In genomic region chr19:6140374-6140677, GRCm38 (mm10) we compare ENCODE assay signal across 8 mouse cellular contexts. TPM values are rescaled to one million over a fixed set of nuclear protein-coding genes. Genes with fewer than 3 reads are reported as not detected.
A peak's percentile ranks its signal among the peaks of the same experiment; 100 is the strongest.
DNase-seq lines count a peak whose midpoint lies in the region; ATAC-seq and TF ChIP-seq lines count a peak whose summit lies in the region.

No protein-coding gene starts in this region.

- no peak for ATAC-seq in lung, embryonic 15.5 days (ENCODE audit: borderline replicate concordance, extremely low read depth, low FRiP score, low TSS enrichment)
- peak; percentile 38 for ATAC-seq in erythroblast, adult 5-6 weeks (replicated peaks; ENCODE audit: low FRiP score, poor library complexity, severe bottlenecking)
- ATAC-seq in limb, embryonic 12.5 days (ENCODE audit: insufficient number of reproducible peaks, insufficient read depth, low FRiP score, low TSS enrichment, low read depth) = no peak; the same call in 1 of the 2 replicates

- peak overlapping the region; percentile 95 for H3K27ac ChIP-seq in lung, embryonic 15.5 days
- H3K27ac ChIP-seq in limb, embryonic 12.5 days = peak overlapping the region; percentile 98
- H3K27ac ChIP-seq in small intestine, adult 2 months (ENCODE audit: insufficient read depth, low read depth, low read length) = peak overlapping the region; percentile 93

- peak overlapping the region; percentile 82 for H3K4me2 ChIP-seq in lung, embryonic 15.5 days
- peak overlapping the region; percentile 83 for H3K4me2 ChIP-seq in limb, embryonic 12.5 days

- no peak for TF ChIP-seq POLR2A in small intestine, adult 2 months (IDR thresholded peaks at IDR 0.05; ENCODE audit: low read depth, low read length)

- 6% methylated on average over 16 of the region's 16 CpGs for WGBS in lung, embryonic 15.5 days
- WGBS in limb, embryonic 12.5 days = 9% methylated on average over 16 of the region's 16 CpGs
- under 1% methylated on average over 16 of the region's 16 CpGs for WGBS in small intestine, adult 2 months

- no peaks in the 10 kb centered on the region for H3K27me3 ChIP-seq in lung, embryonic 15.5 days
- H3K27me3 ChIP-seq in limb, embryonic 12.5 days = no peaks in the 10 kb centered on the region
- H3K27me3 ChIP-seq in small intestine, adult 2 months (ENCODE audit: control insufficient read depth, insufficient read depth, low read length) = no peaks in the 10 kb centered on the region

- DNase-seq in lung, postnatal 25 days (ENCODE audit: low spot score) = no peak
- no peak for DNase-seq in left cerebral cortex, postnatal 14 days (ENCODE audit: low spot score in 2 of 2)
- no peak for DNase-seq in kidney, adult 11 months
- no peak for DNase-seq in layer of hippocampus, adult 8-10 months (ENCODE audit: low spot score in 2 of 2)

- peaks cover 20% of the 10 kb centered on the region for H3K36me3 ChIP-seq in lung, embryonic 15.5 days
- peaks cover 24% of the 10 kb centered on the region for H3K36me3 ChIP-seq in limb, embryonic 12.5 days
- peaks cover 3% of the 10 kb centered on the region; the same call in 1 of the 2 replicates for H3K36me3 ChIP-seq in small intestine, adult 2 months (ENCODE audit: control insufficient read depth, insufficient read depth, low read length)

- no peaks in the 10 kb centered on the region for H3K9me3 ChIP-seq in lung, embryonic 15.5 days
- no peaks in the 10 kb centered on the region for H3K9me3 ChIP-seq in limb, embryonic 12.5 days

- peak overlapping the region; percentile 79 for H3K4me3 ChIP-seq in lung, embryonic 15.5 days
- peak overlapping the region; percentile 64 for H3K4me3 ChIP-seq in limb, embryonic 12.5 days (replicated peaks)
- H3K4me3 ChIP-seq in small intestine, adult 2 months (ENCODE audit: low read depth, low read length) = peak overlapping the region; percentile 80

- peaks cover 16% of the 10 kb centered on the region for H3K4me1 ChIP-seq in lung, embryonic 15.5 days
- peaks cover 14% of the 10 kb centered on the region for H3K4me1 ChIP-seq in limb, embryonic 12.5 days (replicated peaks)
- no peaks in the 10 kb centered on the region for H3K4me1 ChIP-seq in small intestine, adult 2 months (ENCODE audit: control insufficient read depth, insufficient read depth, insufficient read length, low read length)

- peak overlapping the region; percentile 85 for H3K9ac ChIP-seq in lung, embryonic 15.5 days
- peak overlapping the region; percentile 86 for H3K9ac ChIP-seq in limb, embryonic 12.5 days (replicated peaks)

- intact Hi-C loops in left cerebral cortex, postnatal 14 days (cut with DNase I) = no loop called here

- no peak for TF ChIP-seq CTCF in small intestine, adult 2 months (IDR thresholded peaks at IDR 0.05; ENCODE audit: extremely low read depth, insufficient read length, insufficient replicate concordance, low read depth, low read length)

RNA-seq across cellular contexts. Expression of gene Batf2, which starts 0.5 kb away (rescaled TPM):
- 0.42 and 0.56 TPM in 2 replicates for polyA plus RNA-seq in lung, embryonic 15.5 days (2015; fragmentation: Nextera tagmentation; extraction: Ambion mirVana)
- not detected in 2 replicates for total RNA-seq in erythroblast, adult 5-6 weeks (2015; ENCODE audit: low replicate concordance)
- total RNA-seq in erythroblast, adult 5-6 weeks (2017; ENCODE audit: low replicate concordance) = 2.4 TPM in 1 of 2 replicates, not detected in the other
- not detected in 2 replicates for polyA plus RNA-seq in limb, embryonic 12.5 days (2016; fragmentation: Nextera tagmentation; extraction: Ambion mirVana)
- polyA plus RNA-seq in small intestine, adult 2 months (2012; rRNA removed) = 67.6 and 146 TPM in 2 replicates
- total RNA-seq in left cerebral cortex, postnatal 14 days (2021) = under 1 TPM in 1 of 2 experiments, not detected in 1; 0.33 TPM
- 1 to 10 TPM in 1 of 4 experiments, under 1 TPM in 2, not detected in 1; 0.83 to 1.3 (median 0.96) TPM for total RNA-seq in layer of hippocampus, adult 8-10 months (2022)

RNA-seq across cellular contexts. Expression of gene Arl2, which starts 1.0 kb away (rescaled TPM):
- polyA plus RNA-seq in lung, embryonic 15.5 days (2015; fragmentation: Nextera tagmentation; extraction: Ambion mirVana) = 96.9 and 106 TPM in 2 replicates
- total RNA-seq in erythroblast, adult 5-6 weeks (2015; ENCODE audit: low replicate concordance) = 3.7 and 11.9 TPM in 2 replicates
- 3.7 and 5.3 TPM in 2 replicates for total RNA-seq in erythroblast, adult 5-6 weeks (2017; ENCODE audit: low replicate concordance)
- polyA plus RNA-seq in limb, embryonic 12.5 days (2016; fragmentation: Nextera tagmentation; extraction: Ambion mirVana) = 78.2 and 83.4 TPM in 2 replicates
- 62.7 and 98.9 TPM in 2 replicates for polyA plus RNA-seq in small intestine, adult 2 months (2012; rRNA removed)
- total RNA-seq in left cerebral cortex, postnatal 14 days (2021) = 10 to 100 TPM; 61.2 to 69.7 TPM
- total RNA-seq in layer of hippocampus, adult 8-10 months (2022) = 10 to 100 TPM; 79.8 to 93.3 (median 85.0) TPM

RNA-seq across cellular contexts. Expression of gene Snx15, which starts 12.2 kb away (rescaled TPM):
- polyA plus RNA-seq in lung, embryonic 15.5 days (2015; fragmentation: Nextera tagmentation; extraction: Ambion mirVana) = 33.1 TPM in 2 replicates
- total RNA-seq in erythroblast, adult 5-6 weeks (2015; ENCODE audit: low replicate concordance) = 115 and 175 TPM in 2 replicates
- total RNA-seq in erythroblast, adult 5-6 weeks (2017; ENCODE audit: low replicate concordance) = 111 and 128 TPM in 2 replicates
- 33.1 and 33.2 TPM in 2 replicates for polyA plus RNA-seq in limb, embryonic 12.5 days (2016; fragmentation: Nextera tagmentation; extraction: Ambion mirVana)
- 19.8 and 41.8 TPM in 2 replicates for polyA plus RNA-seq in small intestine, adult 2 months (2012; rRNA removed)
- total RNA-seq in left cerebral cortex, postnatal 14 days (2021) = 10 to 100 TPM; 39.2 to 42.9 TPM
- 10 to 100 TPM; 38.7 to 43.0 (median 41.8) TPM for total RNA-seq in layer of hippocampus, adult 8-10 months (2022)

RNA-seq across cellular contexts. Expression of gene Sac3d1, which starts 21.9 kb away (rescaled TPM):
- polyA plus RNA-seq in lung, embryonic 15.5 days (2015; fragmentation: Nextera tagmentation; extraction: Ambion mirVana) = 48.6 and 49.8 TPM in 2 replicates
- 6.3 and 10.2 TPM in 2 replicates for total RNA-seq in erythroblast, adult 5-6 weeks (2015; ENCODE audit: low replicate concordance)
- 3.7 and 6.1 TPM in 2 replicates for total RNA-seq in erythroblast, adult 5-6 weeks (2017; ENCODE audit: low replicate concordance)
- polyA plus RNA-seq in limb, embryonic 12.5 days (2016; fragmentation: Nextera tagmentation; extraction: Ambion mirVana) = 55.0 and 58.8 TPM in 2 replicates
- polyA plus RNA-seq in small intestine, adult 2 months (2012; rRNA removed) = 35.7 and 46.4 TPM in 2 replicates
- total RNA-seq in left cerebral cortex, postnatal 14 days (2021) = 10 to 100 TPM; 23.7 to 24.7 TPM
- total RNA-seq in layer of hippocampus, adult 8-10 months (2022) = 10 to 100 TPM; 11.0 to 13.4 (median 12.9) TPM

RNA-seq across cellular contexts. Expression of gene Naaladl1, which starts 34.7 kb away (rescaled TPM):
- polyA plus RNA-seq in lung, embryonic 15.5 days (2015; fragmentation: Nextera tagmentation; extraction: Ambion mirVana) = 0.34 and 0.41 TPM in 2 replicates
- total RNA-seq in erythroblast, adult 5-6 weeks (2015; ENCODE audit: low replicate concordance) = 0.58 and 1.0 TPM in 2 replicates
- total RNA-seq in erythroblast, adult 5-6 weeks (2017; ENCODE audit: low replicate concordance) = 0.26 TPM in 1 of 2 replicates, not detected in the other
- polyA plus RNA-seq in limb, embryonic 12.5 days (2016; fragmentation: Nextera tagmentation; extraction: Ambion mirVana) = 0.54 and 0.71 TPM in 2 replicates
- polyA plus RNA-seq in small intestine, adult 2 months (2012; rRNA removed) = 46.7 and 1,874 TPM in 2 replicates
- total RNA-seq in left cerebral cortex, postnatal 14 days (2021) = not detected
- under 1 TPM in 3 of 4 experiments, not detected in 1; 0.14 to 0.25 (median 0.17) TPM for total RNA-seq in layer of hippocampus, adult 8-10 months (2022)

Comparison
In these comparisons a context has a peak if more than half of its experiments do, and no peak if none do; other contexts are left out.
1. RNA of gene Arl2, which starts 1.0 kb away (total RNA-seq): 79.8 to 93.3 TPM in layer of hippocampus, adult 8-10 months and 61.2 to 69.7 TPM in left cerebral cortex, postnatal 14 days; 3.7 to 11.9 TPM in erythroblast, adult 5-6 weeks; every median in the first group is over 4 times any median in the second.
2. Peak in every context shown above with its lines, with median percentiles within 50 percentile points of each other: H3K27ac ChIP-seq and H3K4me3 ChIP-seq.